Mouse (Mus musculus): Measurements from ENCODE around the gene Tbck. TPM values are rescaled to one million over a fixed set of nuclear protein-coding genes. Genes with fewer than 3 reads are reported as not detected.

The Tbck gene
- 34.1 and 34.4 TPM in 2 replicates for polyA plus RNA-seq (2015; fragmentation: Nextera tagmentation; extraction: Ambion mirVana)

DNA sequence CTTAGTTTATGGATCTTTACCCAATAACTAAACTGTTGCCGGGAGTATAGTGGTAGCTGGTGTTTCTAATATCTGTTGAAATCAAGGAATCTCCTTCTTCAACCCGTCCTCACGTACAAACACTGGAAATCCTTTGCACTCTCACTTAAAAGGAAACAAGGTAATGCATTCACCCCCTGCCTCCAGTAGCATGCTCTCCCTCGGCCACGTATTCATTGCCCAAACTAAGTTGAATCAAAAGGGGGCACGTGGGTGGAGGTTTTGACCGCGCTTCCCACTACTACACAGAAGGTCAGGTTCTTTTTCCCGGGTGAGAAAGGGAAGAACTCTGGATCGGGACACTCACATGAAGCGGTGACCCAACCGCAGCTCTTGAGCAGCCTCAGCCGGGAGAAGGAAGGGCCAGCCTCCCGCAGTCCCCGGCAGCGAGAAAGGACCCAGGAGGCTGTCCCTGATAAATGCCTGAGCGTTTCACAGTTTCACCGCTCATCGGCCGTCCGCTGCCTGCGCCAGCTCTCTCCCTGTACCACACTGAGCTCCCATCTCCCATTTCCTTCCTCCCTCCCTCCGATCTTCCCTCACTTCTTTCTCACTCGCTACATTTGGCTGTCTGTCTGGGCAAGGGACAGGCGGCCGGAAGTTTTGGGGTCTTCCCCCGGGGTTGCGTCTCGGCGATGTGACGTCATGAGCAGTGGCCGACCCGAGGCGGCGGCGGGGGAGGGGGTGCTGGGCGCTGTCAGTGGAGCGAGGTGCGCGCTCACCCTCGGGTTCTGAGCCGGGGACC, at the start of gene Tbck:
Gene Tbck, plus strand, starts transcription at position 698 of the 784 bp plus-strand sequence.
- peak within 1 kb of the TSS; percentile 91 for H3K27ac ChIP-seq (replicated peaks)
- no peaks in the 10 kb centered on the region for H3K9me3 ChIP-seq
- WGBS: under 1% methylated on average over 42 of the region's 42 CpGs

DNA sequence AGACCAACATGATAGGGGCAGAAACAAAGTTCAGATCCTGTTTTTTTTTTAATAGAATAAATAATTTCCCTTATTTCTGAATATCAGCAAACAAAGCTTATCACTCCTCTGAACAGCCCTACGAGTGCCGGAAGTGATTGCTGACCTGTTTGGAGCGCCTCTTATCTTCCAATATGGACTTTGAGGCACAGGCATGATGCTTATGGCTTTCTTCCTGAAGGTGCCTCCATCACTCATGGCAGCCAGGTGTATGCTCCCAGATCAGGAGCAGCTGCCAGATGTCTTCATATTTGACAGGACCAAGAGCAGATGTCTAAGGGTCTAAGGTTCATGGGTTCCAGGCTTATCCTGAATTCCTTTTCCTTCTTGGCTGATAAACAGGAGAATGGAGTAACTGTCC, 46.9 kb upstream of the Tbck start:
- Histone ChIP-seq H3K9ac (no peak overlapping the region), H3K4me2 (no peak overlapping the region), H3K27me3 (no peaks in the 10 kb centered on the region), H3K4me1 (replicated peaks) (no peaks in the 10 kb centered on the region), H3K9me3 (no peaks in the 10 kb centered on the region), H3K36me3 (no peaks in the 10 kb centered on the region), H3K27ac (replicated peaks) (no peak overlapping the region), H3K4me3 (no peak overlapping the region)
- WGBS: 90% methylated on average over 3 of the region's 3 CpGs
- ATAC-seq (ENCODE audit: low read depth): no peak

More for the DNA sequence above, at the start of gene Tbck:
- Histone ChIP-seq H3K36me3 (no peaks in the 10 kb centered on the region), H3K4me1 (replicated peaks) (peaks cover 31% of the 10 kb centered on the region), H3K27me3 (no peaks in the 10 kb centered on the region), H3K4me2 (peak within 1 kb of the TSS; percentile 86), H3K9ac (peak within 1 kb of the TSS; percentile 90), H3K4me3 (peak within 1 kb of the TSS; percentile 84)
- peak; percentile 98 for ATAC-seq (ENCODE audit: low read depth)

DNA sequence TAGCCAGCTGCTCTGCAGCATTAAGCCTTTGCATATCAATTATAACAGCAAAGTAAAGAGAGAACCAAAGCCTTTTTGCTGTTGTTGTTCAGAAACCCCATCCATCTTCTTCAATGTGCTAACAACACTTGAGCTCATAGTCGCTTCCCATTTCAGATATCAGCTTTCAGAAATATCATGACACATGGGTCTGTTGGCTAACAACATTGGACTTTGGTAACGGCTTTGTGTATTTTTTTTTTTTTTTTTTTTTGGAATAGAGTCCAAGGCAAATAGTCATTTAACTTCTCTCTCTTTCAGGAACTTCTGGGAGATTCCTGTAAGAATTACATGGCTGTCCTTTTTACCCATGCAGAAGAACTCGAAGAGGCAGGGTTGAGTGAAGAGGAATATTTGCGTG, 39.9 kb upstream of the Tbck start:
- no peaks in the 10 kb centered on the region for H3K9me3 ChIP-seq
- H3K4me3 ChIP-seq: no peak overlapping the region
- H3K9ac ChIP-seq: no peak overlapping the region
- no peak overlapping the region for H3K4me2 ChIP-seq
- H3K27ac ChIP-seq (replicated peaks): no peak overlapping the region
- H3K27me3 ChIP-seq: no peaks in the 10 kb centered on the region
- H3K4me1 ChIP-seq (replicated peaks): no peaks in the 10 kb centered on the region
- 84% methylated on average over 4 of the region's 4 CpGs for WGBS
- no peaks in the 10 kb centered on the region for H3K36me3 ChIP-seq
- no peak for ATAC-seq (ENCODE audit: low read depth)

DNA sequence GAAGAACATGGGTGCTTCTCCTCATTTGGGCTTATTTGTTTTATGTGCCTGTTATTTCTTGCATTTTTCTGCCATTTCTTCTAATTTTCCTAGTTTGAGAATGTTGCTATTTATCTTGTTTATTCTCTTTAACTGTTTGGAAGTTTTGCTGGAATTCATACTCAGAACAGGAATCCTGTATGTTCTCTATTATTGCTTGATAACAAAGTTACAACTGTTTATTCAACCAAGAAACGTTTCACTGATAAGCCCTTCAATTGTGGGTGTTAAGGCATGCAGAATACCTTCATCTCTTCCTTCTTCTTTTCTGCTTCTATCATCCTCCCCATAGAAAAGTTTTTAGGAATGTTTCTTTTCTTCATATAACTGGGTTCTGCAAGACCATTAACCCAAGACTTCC, 37.1 kb upstream of the Tbck start:
- Histone ChIP-seq H3K4me2 (no peak overlapping the region), H3K27me3 (no peaks in the 10 kb centered on the region), H3K9me3 (no peaks in the 10 kb centered on the region), H3K4me1 (replicated peaks) (no peaks in the 10 kb centered on the region), H3K27ac (replicated peaks) (no peak overlapping the region), H3K36me3 (no peaks in the 10 kb centered on the region), H3K4me3 (no peak overlapping the region), H3K9ac (no peak overlapping the region)
- WGBS: 51% methylated on average over 1 of the region's 1 CpGs
- ATAC-seq (ENCODE audit: low read depth): no peak

DNA sequence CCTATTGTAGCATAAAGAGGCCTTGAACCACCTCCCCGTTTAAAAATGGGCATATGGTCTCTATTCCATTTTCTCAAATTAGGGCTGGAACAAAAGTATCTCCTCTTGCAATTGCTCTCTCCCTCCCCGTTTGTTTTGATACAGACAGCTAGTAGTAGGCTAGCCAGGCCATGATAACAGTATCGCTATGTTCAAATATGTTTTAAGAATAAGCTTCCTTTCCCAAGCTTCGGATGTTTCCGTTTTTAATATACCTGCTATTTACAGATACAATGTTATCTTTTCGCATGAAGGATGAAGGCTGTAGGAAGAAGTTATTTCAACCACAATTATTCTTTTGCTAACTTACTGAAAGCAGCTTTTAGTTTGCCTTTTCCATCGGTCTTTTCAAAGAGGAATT, 34.6 kb upstream of the Tbck start:
- H3K4me1 ChIP-seq (replicated peaks): no peaks in the 10 kb centered on the region
- no peaks in the 10 kb centered on the region for H3K36me3 ChIP-seq
- no peak overlapping the region for H3K9ac ChIP-seq
- no peaks in the 10 kb centered on the region for H3K9me3 ChIP-seq
- no peak overlapping the region for H3K27ac ChIP-seq (replicated peaks)
- ATAC-seq (ENCODE audit: low read depth): no peak
- 91% methylated on average over 7 of the region's 7 CpGs for WGBS
- H3K4me2 ChIP-seq: no peak overlapping the region
- no peak overlapping the region for H3K4me3 ChIP-seq
- no peaks in the 10 kb centered on the region for H3K27me3 ChIP-seq

DNA sequence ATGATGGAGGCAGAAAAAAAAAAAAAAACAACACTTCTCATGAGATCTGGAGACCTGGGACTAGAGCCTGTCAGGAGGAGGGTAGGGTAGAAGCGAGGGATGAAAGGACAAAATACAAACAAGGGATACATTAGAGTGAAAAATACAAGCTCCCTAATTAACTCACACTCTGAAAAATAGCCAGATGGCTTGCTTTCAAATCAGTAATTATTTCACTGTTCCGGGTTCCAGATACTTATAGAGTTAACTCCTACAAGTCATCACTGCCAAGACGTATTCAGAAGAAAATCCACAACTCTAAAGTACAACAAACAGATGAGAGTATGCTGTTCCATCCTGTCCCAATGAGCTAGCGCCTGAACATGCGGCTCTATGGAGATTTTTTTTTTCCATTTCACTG, 33.8 kb upstream of the Tbck start:
- H3K9me3 ChIP-seq: no peaks in the 10 kb centered on the region
- H3K27me3 ChIP-seq: no peaks in the 10 kb centered on the region
- no peaks in the 10 kb centered on the region for H3K4me1 ChIP-seq (replicated peaks)
- no peaks in the 10 kb centered on the region for H3K36me3 ChIP-seq
- no peak overlapping the region for H3K27ac ChIP-seq (replicated peaks)
- no peak overlapping the region for H3K4me3 ChIP-seq
- no peak for ATAC-seq (ENCODE audit: low read depth)
- WGBS: 88% methylated on average over 5 of the region's 5 CpGs
- no peak overlapping the region for H3K9ac ChIP-seq
- H3K4me2 ChIP-seq: no peak overlapping the region

DNA sequence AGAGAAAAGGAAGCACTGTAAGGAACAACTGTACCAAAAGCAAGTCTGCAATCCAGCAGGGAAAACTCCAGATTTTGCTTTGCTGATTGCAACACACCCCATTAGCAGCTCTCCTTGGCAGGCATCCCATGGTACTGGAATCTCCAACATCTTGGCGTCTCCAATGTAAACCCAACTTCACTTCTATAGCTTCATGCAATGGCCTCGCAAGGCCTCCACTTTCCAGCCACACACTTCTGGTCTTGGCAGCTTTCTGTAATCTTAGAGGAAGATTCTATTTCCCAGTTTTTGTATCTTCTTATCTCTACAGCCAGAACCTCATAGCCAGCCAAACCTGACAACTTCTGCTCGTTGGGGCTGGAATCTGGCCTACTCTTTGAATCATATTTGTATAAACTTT, 32.2 kb upstream of the Tbck start:
- Histone ChIP-seq H3K27me3 (no peaks in the 10 kb centered on the region), H3K4me1 (replicated peaks) (no peaks in the 10 kb centered on the region), H3K36me3 (no peaks in the 10 kb centered on the region), H3K9me3 (no peaks in the 10 kb centered on the region), H3K4me3 (no peak overlapping the region), H3K27ac (replicated peaks) (no peak overlapping the region), H3K9ac (no peak overlapping the region), H3K4me2 (no peak overlapping the region)
- no peak for ATAC-seq (ENCODE audit: low read depth)
- WGBS: 85% methylated on average over 3 of the region's 3 CpGs

DNA sequence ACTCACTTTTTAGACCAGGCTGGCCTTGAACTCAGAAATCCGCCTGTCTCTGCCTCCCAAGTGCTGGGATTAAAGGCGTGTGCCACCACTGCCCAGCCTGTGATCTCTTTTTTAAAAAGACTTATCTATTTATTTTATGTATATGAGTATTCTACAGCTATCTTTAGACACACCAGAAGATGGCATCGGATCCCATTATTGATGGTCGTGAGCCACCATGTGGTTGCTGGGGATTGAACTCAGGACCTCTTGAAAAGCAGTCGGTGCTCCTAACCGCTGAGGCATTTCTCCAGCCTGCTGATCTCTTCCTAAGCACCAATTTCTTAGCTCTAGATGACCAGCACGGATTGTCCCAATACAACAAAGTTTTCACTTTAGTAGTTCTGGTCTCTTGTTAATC, 30.0 kb upstream of the Tbck start:
- Histone ChIP-seq H3K36me3 (peaks cover 7% of the 10 kb centered on the region), H3K27me3 (no peaks in the 10 kb centered on the region), H3K4me3 (no peak overlapping the region), H3K4me1 (replicated peaks) (no peaks in the 10 kb centered on the region), H3K4me2 (no peak overlapping the region), H3K27ac (replicated peaks) (no peak overlapping the region), H3K9me3 (no peaks in the 10 kb centered on the region), H3K9ac (no peak overlapping the region)
- no peak for ATAC-seq (ENCODE audit: low read depth)
- WGBS: 91% methylated on average over 7 of the region's 7 CpGs

DNA sequence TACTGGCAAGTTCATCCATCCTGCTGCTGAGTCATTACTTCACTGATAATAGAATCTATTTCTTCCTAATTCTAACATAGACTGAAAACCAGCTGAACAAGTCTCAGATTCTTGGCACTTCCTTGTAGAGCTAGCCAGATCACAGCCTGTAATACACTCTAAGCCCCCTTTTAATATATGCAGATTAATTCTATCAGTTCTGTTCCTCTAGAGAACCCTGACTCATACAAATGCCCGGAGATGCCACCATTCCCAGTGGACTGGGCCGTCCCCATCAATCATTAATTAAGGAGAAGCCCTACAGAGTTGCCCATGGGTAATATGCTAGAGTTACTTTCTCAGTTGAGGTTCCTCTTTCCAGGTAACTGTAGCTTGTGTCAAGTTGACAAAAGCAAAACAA, 28.0 kb upstream of the Tbck start:
- Histone ChIP-seq H3K27me3 (no peaks in the 10 kb centered on the region), H3K36me3 (peaks cover 27% of the 10 kb centered on the region), H3K9ac (no peak overlapping the region), H3K4me3 (no peak overlapping the region), H3K9me3 (no peaks in the 10 kb centered on the region), H3K4me1 (replicated peaks) (no peaks in the 10 kb centered on the region), H3K4me2 (no peak overlapping the region), H3K27ac (replicated peaks) (no peak overlapping the region)
- 61% methylated on average over 2 of the region's 2 CpGs for WGBS
- no peak for ATAC-seq (ENCODE audit: low read depth)

DNA sequence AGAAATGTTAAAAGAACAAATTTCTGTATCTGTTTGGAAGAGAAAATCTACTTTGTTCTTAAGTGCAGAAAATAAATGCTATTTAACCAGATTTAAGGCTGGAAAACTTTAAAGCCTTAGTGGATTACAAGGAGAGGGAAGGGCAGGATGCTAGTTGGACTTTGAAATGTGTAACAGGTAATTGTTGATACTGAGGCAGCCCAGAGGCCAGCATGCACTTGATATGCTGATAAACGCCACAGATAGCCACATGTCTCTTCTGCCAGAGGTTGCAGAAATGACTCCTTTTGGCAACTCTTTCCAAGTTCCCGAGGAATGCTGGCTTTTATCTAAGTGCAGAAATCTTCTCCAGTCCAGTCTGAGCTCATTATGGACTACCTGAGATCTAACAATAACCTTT, 6.5 kb upstream of the Tbck start:
- H3K9ac ChIP-seq: no peak overlapping the region
- ATAC-seq (ENCODE audit: low read depth): no peak
- 91% methylated on average over 2 of the region's 2 CpGs for WGBS
- no peak overlapping the region for H3K27ac ChIP-seq (replicated peaks)
- no peaks in the 10 kb centered on the region for H3K9me3 ChIP-seq
- no peak overlapping the region for H3K4me3 ChIP-seq
- H3K27me3 ChIP-seq: no peaks in the 10 kb centered on the region
- H3K36me3 ChIP-seq: peaks cover 21% of the 10 kb centered on the region
- H3K4me1 ChIP-seq (replicated peaks): peaks cover 9% of the 10 kb centered on the region
- no peak overlapping the region for H3K4me2 ChIP-seq

DNA sequence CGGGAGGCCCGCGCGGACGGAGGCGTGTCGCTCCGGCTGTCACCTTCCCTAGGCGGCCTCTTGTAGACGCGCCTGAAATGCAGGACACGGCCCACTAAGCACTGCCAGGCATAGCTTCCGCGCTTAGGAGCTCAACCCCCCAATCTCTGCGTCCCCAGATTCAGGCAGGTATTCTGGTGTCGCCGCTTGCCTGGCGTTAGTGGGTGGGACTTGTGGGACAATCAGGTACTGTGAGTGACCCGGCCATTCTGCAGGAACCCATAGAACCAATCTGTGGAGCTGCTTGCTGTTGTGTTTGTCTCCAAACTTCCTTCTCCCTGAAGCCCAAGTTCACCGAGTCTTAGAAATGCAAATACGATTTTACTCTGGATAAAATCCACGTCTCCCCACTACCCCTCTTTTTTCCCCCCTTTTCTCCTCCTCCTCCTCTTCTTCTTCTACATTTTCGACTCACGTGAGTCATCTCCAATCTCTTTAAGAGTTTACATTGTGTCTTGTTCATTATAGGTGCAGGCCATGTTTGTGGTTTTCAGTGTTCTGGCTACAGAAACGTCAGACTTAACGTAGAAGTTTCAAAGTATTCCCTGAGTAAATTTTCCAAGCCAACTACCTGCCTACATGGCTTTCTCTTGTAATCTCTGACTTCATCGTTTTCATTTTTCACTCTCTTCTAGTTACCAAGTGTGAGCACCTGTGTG, 436 bp downstream of the Tbck start, which contains the start of gene Aimp1:
Gene Aimp1, minus strand, starts transcription at position 140 of the 698 bp plus-strand sequence.
- peak within 1 kb of the TSS; percentile 90 for H3K9ac ChIP-seq
- ATAC-seq (ENCODE audit: low read depth): no peak
- 0 out of 2 replicates have a peak, but pooled peaks cover 3% of the 10 kb centered on the region for H3K36me3 ChIP-seq
- H3K4me1 ChIP-seq (replicated peaks): peaks cover 31% of the 10 kb centered on the region
- peak within 1 kb of the TSS; percentile 86 for H3K4me2 ChIP-seq
- WGBS: 3% methylated on average over 27 of the region's 27 CpGs
- H3K27me3 ChIP-seq: no peaks in the 10 kb centered on the region
- H3K9me3 ChIP-seq: no peaks in the 10 kb centered on the region
- peak within 1 kb of the TSS; percentile 84 for H3K4me3 ChIP-seq
- peak within 1 kb of the TSS; percentile 91 for H3K27ac ChIP-seq (replicated peaks)

DNA sequence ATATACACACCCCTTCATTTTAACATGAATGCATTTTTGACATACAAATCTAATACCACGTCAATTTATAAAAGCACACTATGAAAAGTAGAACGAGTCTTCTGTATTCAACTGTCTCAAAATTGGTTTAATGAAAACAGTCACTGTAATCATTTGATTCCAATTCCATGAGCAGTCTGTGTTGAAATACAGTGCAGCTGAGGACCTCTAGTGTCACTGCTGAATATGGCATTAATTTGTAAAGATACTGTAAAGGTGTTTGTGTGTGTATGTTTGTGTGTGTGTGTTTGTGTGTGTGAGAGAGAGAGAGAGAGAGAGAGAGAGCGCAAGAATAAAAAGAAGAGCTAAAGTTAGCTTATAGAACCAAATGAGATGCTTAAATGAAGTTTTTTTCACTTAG, 17.4 kb downstream of the Tbck start:
- H3K9ac ChIP-seq: no peak overlapping the region
- H3K4me2 ChIP-seq: no peak overlapping the region
- no peaks in the 10 kb centered on the region for H3K9me3 ChIP-seq
- H3K27ac ChIP-seq (replicated peaks): no peak overlapping the region
- 0 out of 2 replicates have a peak, but pooled peaks cover 6% of the 10 kb centered on the region for H3K36me3 ChIP-seq
- ATAC-seq (ENCODE audit: low read depth): no peak; the same call in 1 of the 2 replicates
- H3K4me3 ChIP-seq: no peak overlapping the region
- H3K4me1 ChIP-seq (replicated peaks): no peaks in the 10 kb centered on the region
- H3K27me3 ChIP-seq: no peaks in the 10 kb centered on the region
- WGBS: 86% methylated on average over 3 of the region's 3 CpGs
